Mouse (Mus musculus) splenic B cell, adult 2 months (primary cell): Measurements from ENCODE around the gene Tpra1.

Source experiments
- DNase-seq: peaks from one replicate; pipeline ENCODE4 v3.0.0-alpha.2; 2011; ENCODE audit warnings: low read depth, low spot score
- H3K27me3 ChIP-seq: 2 replicates; pipeline ENCODE4 v1.6.1; 2012; ENCODE audit warnings: mild to moderate bottlenecking, low read length, moderate library complexity, mixed read lengths; ENCODE audit not compliant: control insufficient read depth, poor library complexity, insufficient read depth, severe bottlenecking
- H3K36me3 ChIP-seq: 2 replicates; pipeline ENCODE4 v1.6.1; 2012; ENCODE audit warnings: mild to moderate bottlenecking, low read length, moderate library complexity, mixed read lengths; ENCODE audit not compliant: control insufficient read depth, poor library complexity, insufficient read depth, severe bottlenecking

The Tpra1 gene

GRCm38 (mm10) chr6:88928576-88928975 is 26.5 kb downstream of the Tpra1 start:
- no peaks in the 10 kb centered on the region for H3K36me3 ChIP-seq
- DNase-seq = no peak
- H3K27me3 ChIP-seq = no peaks in the 10 kb centered on the region

GRCm38 (mm10) chr6:88929451-88929850 is 27.4 kb downstream of the Tpra1 start:
- H3K27me3 ChIP-seq = no peaks in the 10 kb centered on the region
- no peak for DNase-seq
- no peaks in the 10 kb centered on the region for H3K36me3 ChIP-seq

DNA sequence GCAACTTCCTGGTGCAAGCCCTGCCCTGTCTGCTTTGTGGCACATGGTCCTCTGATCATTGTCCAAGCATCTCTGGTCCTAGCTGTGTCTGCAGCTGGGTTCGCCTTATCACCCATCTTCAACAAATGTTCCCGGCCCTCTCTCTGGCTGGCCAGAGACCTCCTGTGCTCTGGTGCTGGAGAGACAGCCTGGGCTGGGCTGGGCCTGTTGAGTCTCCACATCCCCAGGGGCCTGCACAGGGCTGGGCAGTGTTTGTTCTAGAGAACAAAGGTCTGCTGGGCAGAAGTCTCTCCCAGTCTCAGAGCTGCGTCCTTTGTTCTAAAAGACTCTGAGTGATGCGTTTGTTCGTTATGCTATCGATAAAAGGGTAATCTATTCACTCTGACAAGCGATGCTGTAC is 28.0 kb downstream of the Tpra1 start:
- no peaks in the 10 kb centered on the region for H3K27me3 ChIP-seq
- no peaks in the 10 kb centered on the region for H3K36me3 ChIP-seq
- DNase-seq = no peak

- DNase-seq = no peak
- no peaks in the 10 kb centered on the region for H3K27me3 ChIP-seq
- no peaks in the 10 kb centered on the region for H3K36me3 ChIP-seq
These were observed 29.4 kb downstream of the Tpra1 start for GRCm38 (mm10) chr6:88931449-88931848.

DNA sequence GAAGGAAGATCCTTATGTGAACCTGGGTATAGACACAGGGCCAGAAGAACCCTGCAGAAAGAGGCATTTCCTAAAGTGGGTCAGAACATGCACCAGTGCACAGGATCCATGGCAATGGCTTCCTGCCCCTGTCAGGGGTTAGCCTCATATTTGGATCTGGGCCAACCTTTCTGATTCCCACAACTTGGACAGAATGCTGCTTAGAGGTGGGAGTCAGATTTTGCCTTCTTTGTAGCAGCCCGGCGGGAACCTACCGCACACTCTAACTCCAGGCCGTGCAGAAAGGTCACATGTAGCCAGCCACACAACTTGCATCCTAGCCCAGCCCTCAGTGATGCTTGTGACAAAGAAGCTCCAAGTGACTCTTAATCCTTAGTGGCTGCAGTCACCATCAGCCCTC is 32.1 kb downstream of the Tpra1 start:
- DNase-seq = no peak
- Histone ChIP-seq H3K36me3 (no peaks in the 10 kb centered on the region), H3K27me3 (no peaks in the 10 kb centered on the region)

DNA sequence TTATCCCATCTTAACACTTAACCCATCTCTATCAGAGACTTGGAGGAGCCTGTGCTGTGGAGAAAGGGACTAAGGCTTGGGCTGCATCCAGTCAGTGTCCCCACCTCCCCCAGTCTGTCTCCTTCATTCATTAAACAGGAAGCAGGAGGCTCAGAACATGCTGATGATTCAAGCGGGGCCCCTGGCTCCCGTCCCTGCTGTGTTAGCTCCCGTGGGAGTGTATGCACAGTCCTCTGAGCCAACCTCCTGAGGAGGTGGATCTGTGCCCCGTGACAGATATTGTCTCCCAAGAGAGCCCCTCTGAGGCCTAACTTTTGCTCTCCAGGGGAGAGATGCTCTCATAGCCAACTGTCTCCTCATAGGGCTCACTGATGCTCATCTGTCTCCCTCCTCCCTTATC is 32.8 kb downstream of the Tpra1 start:
- no peak for DNase-seq
- H3K36me3 ChIP-seq = no peaks in the 10 kb centered on the region
- H3K27me3 ChIP-seq = no peaks in the 10 kb centered on the region

DNA sequence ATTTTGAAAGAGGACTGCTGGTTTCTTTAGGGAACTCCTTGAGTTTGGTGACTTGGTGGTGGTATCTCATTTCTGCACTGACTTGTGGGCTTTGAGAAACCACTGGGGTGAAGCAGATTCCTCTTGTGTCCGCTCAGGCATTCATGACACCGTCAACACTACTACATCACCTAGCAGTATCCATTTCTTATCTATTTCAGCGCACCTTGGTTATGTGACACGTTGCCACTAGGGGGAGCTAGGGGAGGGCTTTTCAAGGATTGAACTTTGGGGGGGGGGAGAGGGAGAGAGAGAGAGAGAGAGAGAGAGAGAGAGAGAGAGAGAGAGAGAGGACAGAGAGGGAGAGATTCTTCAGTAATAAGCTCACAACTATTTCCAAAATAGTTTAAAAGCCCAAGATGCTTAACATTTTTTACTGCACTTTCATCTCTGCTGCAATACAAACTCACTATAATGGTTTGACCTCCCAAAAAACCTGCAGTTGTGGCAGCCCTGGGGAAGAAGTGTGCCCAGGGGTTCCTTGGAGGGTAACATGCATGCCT is 33.8 kb downstream of the Tpra1 start:
- peak; percentile 66 for DNase-seq

GRCm38 (mm10) chr6:88936342-88937213 is 34.5 kb downstream of the Tpra1 start:
- Histone ChIP-seq H3K27me3 (no peaks in the 10 kb centered on the region), H3K36me3 (no peaks in the 10 kb centered on the region)
- peak; percentile 38 for DNase-seq

More for the DNA sequence above, 33.8 kb downstream of the Tpra1 start:
- H3K27me3 ChIP-seq = no peaks in the 10 kb centered on the region
- no peaks in the 10 kb centered on the region for H3K36me3 ChIP-seq

DNA sequence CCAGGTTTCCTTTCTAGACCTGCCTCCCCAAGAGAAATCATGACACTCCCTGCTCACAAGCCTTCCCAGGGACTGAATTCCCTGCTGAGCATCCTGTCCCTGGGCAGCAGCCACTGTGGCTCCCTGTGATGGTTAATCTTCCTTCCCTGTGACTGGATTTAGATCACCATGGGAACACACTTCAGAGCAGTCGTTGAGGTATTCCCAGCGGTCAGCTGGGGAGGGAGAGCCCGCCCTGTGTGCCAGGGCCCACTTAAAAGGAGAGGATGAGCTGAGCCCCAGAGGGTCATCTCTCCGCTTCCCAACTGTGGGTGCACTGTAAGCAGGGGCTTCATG is 35.1 kb downstream of the Tpra1 start:
- H3K27me3 ChIP-seq = no peaks in the 10 kb centered on the region
- H3K36me3 ChIP-seq = no peaks in the 10 kb centered on the region
- DNase-seq = no peak

DNA sequence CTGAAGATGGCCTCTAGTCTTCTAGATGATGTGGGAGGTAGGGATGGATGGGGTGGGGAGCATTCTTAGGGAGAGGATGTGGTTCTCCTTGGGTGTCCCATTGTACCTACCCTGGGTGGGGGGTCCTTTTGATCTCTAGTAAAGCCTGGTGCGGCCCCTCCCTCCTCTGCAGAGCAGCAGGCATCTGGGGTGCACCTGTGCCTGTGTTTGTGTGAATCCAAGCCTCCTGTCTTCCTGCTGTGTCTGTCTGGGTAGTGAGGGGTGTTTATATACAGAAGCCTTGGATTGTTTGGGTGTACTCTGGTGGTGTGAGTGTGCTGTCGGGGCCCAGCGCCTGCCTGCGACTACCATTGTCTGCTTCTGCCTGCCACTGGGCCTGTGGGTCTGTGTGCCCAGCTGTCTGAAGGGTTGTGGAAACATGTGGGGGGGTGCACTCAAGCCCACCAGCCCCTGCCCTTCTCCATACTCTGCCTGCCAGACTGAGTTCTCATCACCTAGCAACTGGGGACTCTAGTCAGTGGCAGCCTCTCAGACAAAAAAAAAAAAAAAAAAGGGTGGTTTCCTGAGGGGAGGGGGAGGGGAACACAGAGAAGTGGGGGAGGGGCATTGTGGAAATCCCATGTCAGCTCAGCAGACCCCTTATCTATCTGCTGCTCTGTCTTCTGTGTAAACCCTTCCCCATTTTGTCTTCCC is 36.1 kb downstream of the Tpra1 start:
- DNase-seq = no peak
- Histone ChIP-seq H3K36me3 (no peaks in the 10 kb centered on the region), H3K27me3 (no peaks in the 10 kb centered on the region)

- Histone ChIP-seq H3K36me3 (no peaks in the 10 kb centered on the region), H3K27me3 (no peaks in the 10 kb centered on the region)
- no peak for DNase-seq
These were observed 36.6 kb downstream of the Tpra1 start for GRCm38 (mm10) chr6:88938664-88939055.

DNA sequence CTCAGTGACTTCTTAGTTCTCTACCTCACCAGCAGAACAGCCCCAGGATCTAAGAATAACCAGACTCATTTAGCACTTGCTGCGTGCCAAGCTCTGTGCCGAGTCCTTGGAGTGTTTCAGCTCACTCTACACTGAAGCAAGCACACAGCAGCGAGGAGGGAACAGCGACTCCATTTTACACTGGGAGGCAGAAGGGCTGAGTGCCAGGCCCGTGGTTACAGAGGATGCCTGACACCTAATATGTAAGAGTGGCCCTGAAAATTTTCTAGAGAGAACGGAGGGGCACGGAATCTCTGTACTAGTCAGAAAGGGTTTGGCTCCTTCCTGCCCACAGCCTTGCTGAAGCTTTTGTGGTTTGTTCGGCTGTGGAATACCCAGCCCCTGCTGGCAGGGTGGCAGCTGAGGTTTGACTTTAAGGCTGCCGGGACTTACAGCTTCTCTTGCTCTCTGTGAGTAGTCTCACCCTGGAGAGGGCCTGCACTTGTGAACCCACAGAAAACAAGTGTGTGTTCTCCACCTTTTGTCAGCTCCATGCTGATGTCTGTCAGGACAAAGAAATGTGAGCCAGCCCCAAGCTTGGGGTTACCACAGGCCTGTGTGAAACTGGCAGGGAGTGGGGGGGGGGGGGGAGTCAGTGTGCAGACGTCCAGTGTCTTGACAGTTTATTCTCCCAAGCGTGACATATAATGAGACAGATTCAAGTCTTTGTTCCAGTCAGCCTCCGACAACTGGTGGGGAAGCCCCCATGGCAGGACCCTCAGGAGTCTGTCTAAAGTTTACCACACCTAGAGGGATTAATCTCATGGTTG is 37.4 kb downstream of the Tpra1 start:
- no peak for DNase-seq
- Histone ChIP-seq H3K27me3 (no peaks in the 10 kb centered on the region), H3K36me3 (no peaks in the 10 kb centered on the region)

DNA sequence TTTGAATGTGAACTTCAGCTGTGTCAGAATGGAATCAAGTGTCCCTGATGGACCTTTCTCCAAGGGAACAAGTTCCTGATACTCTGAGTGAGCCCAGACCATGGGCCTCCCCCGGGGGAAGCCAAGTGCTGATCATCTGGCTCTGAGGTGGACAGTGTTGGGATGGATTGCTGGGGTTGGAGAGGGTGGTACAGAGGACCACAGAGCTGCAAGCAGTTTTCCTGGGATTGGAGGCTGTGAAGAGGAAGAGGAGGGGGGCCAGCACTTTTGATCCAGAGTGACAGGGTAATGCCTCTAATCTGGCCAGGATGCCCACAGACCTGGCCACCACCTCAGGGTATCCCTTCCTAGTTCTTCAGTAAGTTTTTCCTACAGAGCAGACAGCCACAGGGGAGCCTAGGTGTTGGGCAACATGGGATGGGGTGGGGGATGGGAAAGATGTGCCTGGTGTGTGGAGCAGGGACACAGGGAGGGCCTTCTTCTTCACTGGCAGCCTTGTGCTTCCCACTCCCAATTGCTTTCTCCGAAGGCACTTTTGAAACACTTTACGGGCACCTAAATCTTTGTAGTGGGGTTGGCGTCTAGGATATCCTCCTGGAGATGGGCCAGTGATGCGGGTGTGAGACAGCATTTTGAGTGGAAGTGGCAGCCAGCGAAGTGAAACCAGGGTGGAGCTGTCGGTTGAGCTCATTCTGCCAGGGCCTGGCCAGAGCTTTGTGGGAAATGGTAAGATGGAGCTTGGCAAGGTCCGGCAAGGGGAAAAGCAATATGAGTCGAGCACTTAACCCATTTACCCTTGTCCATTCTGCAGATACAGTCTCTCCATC is 38.3 kb downstream of the Tpra1 start:
- DNase-seq = no peak
- Histone ChIP-seq H3K36me3 (no peaks in the 10 kb centered on the region), H3K27me3 (no peaks in the 10 kb centered on the region)

DNA sequence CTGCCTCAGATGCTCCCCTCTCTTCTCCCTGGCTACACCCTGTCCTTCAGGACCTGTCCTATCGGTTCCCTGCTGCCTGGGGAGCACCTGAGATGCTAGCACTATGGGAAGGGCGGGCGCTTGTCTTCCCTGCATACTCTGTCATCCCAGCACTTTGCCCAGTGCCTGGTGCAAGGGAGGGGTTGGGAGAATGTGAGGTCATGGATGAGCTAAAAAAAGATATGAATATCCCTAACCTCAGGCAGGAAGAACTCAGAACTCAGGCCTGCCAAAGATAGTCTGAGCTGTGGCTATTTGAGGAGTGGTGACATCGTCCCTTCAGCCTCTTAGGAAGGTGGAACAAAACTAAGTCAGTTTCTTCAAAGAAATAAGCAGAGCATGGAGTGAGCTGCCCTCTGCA is 39.6 kb downstream of the Tpra1 start:
- no peak for DNase-seq
- H3K36me3 ChIP-seq = no peaks in the 10 kb centered on the region

More for the DNA sequence above, 39.6 kb downstream of the Tpra1 start:
- H3K27me3 ChIP-seq = no peaks in the 10 kb centered on the region
